Mouse (Mus musculus) leukemia stem cell, adult 10-12 weeks (primary cell): ENCODE results near the gene Brinp1. TPM values are rescaled to one million over a fixed set of nuclear protein-coding genes. Genes with fewer than 3 reads are reported as not detected.

Experiments
- polyA plus RNA-seq: library from polyadenylated mRNA; stranded (reverse); fragments of >175 nt; gene quantifications from 2 replicates; pipeline ENCODE4 v1.2.3, GENCODE M21; 2012; ENCODE audit warnings: low replicate concordance

Brinp1 gene
- polyA plus RNA-seq = not detected in 2 replicates

DNA sequence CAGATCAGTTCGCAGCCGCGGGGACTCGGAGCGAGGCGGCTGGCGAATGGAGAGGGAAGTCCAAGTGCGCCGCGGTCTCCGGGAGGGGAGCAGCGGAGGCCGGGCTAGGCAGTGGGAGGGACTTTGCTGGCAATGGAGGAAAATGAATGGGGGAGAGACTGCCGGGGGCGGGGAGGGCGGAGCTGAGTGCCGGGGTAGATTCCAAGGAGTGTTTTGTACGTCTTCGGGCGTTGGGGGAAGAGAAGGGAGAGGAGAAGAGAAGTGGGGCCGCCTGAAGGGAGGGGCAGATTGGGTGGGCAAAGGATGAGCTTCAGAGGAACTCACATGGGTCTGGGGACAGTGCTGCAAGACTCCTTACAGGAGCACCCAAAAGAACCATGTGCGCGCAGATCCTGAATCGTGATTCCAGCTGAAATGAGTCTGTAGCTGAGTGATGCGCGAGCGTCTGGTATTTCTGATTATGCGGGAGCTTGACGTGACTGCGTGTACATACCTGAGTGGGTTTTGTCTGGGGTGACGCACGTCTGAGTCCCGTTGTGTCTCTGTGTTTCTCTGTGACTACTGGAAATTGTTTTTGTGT lies at the start of gene Brinp1:
Brinp1 (minus strand) TSS at position 76 of the 580 bp plus-strand sequence.

